Mouse (Mus musculus) lung, postnatal 0 days (tissue): ENCODE data around the gene Hist1h2ag.

Experiments used
- CTCF ChIP-seq: IDR thresholded peaks from 2 replicates; pipeline ENCODE4 v1.5.1; 2016; ENCODE audit warnings: antibody characterized with exemption, mild to moderate bottlenecking
- EP300 ChIP-seq: IDR thresholded peaks from 2 replicates; pipeline ENCODE4 v1.6.1; 2016; ENCODE audit warnings: antibody characterized with exemption, mild to moderate bottlenecking, control low read depth

GRCm38 (mm10) chr13:22039951-22040463, 2.7 kb downstream of the Hist1h2ag start:
- TF ChIP-seq CTCF (no peak), EP300 (no peak)
